Mouse (Mus musculus) layer of hippocampus, adult 2 months (tissue): ENCODE results near the gene Snx3. TPM values are rescaled to one million over a fixed set of nuclear protein-coding genes. Genes with fewer than 3 reads are reported as not detected.

Source experiments
- DNase-seq, 2 experiments: peaks; one replicate each; pipeline ENCODE4 v3.0.0; 2022; ENCODE audit warnings: low spot score in 2 of 2
- H3K27ac ChIP-seq: fragments of 200-600 bp; 2 replicates; pipeline ENCODE4 v1.8.1; 2022
- H3K4me3 ChIP-seq: fragments of 200-600 bp; 2 replicates; pipeline ENCODE4 v1.8.1; 2022; ENCODE audit warnings: mild to moderate bottlenecking
- CTCF ChIP-seq: fragments of 200-600 bp; conservative IDR thresholded peaks from 2 replicates; pipeline ENCODE4 v1.8.1; 2022; ENCODE audit warnings: antibody characterized with exemption, mild to moderate bottlenecking, moderate library complexity
- long read RNA-seq, 2 experiments: library from polyadenylated mRNA; stranded (forward); transcript quantifications; one replicate each; pipeline ENCODE4 v2.0.0; 2021; ENCODE audit warnings: borderline mapping rate in 2 of 2
- total RNA-seq, 2 experiments: library from RNA; stranded (reverse); gene quantifications; 2 replicates each; pipeline ENCODE4 v1.2.3; 2021

The Snx3 gene
- 100 to 1,000 TPM; 188 to 197 TPM for total RNA-seq
- long read RNA-seq, experiment 1, transcript Snx3-201 (4 exons, 1,401 nt): major isoform, 164 of 168 reads
- long read RNA-seq, experiment 1, partial matches to known transcripts: 0 of 168 reads
- long read RNA-seq, experiment 1, other reads (novel, unspliced or antisense): 4 of 168 reads
- long read RNA-seq, experiment 2, transcript Snx3-201 (4 exons, 1,401 nt): major isoform, 231 of 235 reads
- long read RNA-seq, experiment 2, partial matches to known transcripts: 0 of 235 reads
- long read RNA-seq, experiment 2, other reads (novel, unspliced or antisense): 4 of 235 reads

DNA sequence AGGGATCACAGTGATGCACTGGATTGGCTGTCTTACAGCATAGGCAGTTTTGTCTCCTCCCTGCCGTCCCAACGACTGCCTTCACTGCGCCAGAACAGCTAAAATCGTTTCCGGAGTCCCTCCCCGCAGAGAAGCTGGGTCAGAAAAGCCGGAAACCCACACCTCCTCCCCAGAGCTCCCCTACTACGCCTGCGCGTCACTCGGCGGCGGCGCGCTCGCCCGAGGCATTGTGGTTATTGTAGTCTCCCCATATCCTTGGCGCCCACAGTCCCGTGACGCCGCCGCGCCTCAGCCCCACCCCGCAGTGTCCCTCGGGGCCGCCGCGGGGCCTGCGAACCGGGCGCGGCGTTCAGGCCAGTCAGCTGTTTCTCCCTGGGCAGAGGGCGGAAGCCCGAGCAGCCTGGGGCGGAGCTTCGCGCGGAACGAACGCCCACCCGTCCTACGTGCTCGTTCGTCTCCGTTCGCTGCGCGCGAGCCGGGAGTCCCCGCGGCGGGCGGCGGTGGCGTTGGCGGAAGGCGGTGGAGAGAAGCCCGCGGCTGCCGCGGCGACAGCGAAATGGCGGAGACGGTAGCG lies at the start of gene Snx3:
Gene Snx3, plus strand, starts transcription at position 256 of the 574 bp plus-strand sequence.
- H3K27ac ChIP-seq: peak within 1 kb of the TSS; percentile 100
- H3K4me3 ChIP-seq: peak within 1 kb of the TSS; percentile 100
- peak; percentile 96 to 97 for DNase-seq
- TF ChIP-seq CTCF: peak; percentile 8

DNA sequence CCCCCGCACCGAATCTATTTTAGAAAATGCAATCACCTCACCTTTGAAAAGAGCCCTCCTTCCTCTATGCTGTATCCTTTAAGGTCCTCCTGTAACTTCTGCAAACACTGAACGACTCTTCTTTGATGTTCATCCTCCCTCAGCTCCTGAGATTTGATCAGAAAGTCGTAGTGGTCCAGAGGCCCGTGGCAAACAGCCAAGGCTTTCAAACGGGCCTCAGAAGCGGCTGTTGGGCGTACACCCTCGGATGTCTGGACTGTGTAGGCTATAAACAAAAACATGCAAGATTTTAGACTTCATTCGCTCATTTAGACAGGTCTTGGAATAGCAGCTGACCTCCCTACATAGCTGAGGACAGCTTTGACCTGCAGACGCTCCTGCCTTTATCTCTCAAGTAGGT lies 47.6 kb upstream of the Snx3 start:
- no peak overlapping the region for H3K27ac ChIP-seq
- DNase-seq: no peak
- TF ChIP-seq CTCF: no peak
- H3K4me3 ChIP-seq: no peak overlapping the region

DNA sequence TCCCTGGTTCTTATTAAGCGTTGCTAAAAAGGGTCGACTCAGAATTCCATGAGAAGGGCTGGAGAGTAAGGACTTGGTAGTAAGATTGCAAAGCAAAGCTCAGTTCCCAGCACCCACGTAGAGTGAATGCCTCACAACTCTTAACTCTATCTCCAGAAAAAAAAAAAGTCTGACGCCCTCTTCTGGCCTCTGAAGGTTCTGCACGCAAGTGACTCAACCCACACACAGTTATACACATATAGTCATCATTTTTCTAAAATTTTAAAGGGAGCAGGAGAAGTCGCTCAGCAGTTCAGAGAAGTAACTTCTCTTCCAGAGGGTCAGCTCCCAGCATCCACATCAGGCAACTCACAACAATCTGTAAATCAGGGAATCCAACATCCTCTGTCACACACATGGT lies 47.1 kb upstream of the Snx3 start:
- Histone ChIP-seq H3K4me3 (no peak overlapping the region), H3K27ac (no peak overlapping the region)
- DNase-seq: no peak
- TF ChIP-seq CTCF: peak; percentile 53

DNA sequence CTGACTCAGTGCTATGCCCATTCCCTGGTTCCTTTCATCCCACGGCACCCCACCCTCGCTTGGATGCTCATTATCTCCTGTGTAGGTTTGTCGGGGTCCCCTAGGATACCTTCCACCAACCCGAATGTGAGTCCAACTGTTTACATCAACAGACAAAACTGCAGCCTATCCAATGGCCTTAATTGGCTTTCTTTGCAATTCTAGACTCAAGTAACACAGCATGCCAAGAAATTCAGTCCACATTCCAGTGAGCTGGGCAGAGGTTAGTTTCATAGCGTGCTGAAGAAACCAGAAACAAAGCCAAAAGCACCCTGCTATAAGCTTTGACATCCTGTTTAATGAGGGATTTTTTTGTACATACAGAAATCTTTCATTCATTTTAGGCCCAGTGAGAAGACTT lies 45.8 kb upstream of the Snx3 start:
- no peak for DNase-seq
- no peak for TF ChIP-seq CTCF
- Histone ChIP-seq H3K27ac (no peak overlapping the region), H3K4me3 (no peak overlapping the region)

DNA sequence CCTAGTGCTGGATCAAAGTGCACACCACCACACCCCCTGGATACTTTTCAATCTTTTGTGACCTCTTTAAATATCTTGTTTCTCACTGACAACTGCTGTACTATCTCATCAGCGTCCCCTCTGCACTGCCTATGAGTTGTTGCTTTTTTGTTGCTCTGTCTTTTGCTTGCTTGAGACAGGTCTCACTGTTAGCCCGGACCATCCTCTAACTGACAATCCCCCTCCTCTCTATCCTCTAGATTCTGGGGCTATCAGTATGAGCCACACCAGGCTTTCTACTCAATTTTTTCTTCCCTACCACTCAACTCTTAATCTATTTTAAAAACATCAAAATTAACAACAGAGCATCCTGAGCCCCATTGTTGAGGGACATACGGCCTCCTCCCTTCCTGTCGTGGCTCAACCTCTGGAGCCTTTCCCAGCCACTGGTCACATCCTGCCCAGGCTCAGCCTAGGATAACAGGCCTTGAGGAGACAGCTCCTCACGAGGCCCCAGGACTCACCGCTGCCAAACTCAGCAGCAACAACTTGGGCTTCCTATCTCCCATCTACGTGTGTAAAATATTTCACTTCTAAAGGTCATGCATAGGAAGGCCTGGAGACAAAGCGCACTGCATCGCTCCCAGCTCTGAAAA lies 44.2 kb upstream of the Snx3 start:
- H3K4me3 ChIP-seq: no peak overlapping the region
- TF ChIP-seq CTCF: no peak
- H3K27ac ChIP-seq: peak overlapping the region; percentile 71; the same call in 1 of the 2 replicates
- no peak for DNase-seq

DNA sequence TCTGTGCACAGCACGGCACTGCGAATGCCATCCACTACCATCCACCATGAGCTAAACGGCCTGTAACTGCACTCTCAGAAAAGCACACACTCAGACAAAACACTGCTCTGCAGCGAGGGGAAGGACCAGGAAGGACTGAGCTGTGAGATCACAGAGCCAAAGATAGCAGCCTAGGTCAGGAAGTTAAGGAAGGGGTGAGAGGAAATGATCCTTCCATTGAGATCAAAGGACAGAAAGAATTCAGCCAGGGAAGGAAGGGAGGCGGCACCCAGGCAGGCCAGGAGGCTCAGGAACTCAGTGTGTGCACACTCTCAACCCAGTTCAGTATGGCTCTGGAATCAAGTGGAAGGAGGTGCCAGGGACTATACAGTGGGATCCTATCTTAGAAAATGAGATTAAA lies 37.6 kb upstream of the Snx3 start:
- Histone ChIP-seq H3K4me3 (no peak overlapping the region), H3K27ac (0 out of 2 replicates have a peak overlapping the region, but pooled peaks have one; percentile 10)
- no peak for TF ChIP-seq CTCF
- DNase-seq: no peak

DNA sequence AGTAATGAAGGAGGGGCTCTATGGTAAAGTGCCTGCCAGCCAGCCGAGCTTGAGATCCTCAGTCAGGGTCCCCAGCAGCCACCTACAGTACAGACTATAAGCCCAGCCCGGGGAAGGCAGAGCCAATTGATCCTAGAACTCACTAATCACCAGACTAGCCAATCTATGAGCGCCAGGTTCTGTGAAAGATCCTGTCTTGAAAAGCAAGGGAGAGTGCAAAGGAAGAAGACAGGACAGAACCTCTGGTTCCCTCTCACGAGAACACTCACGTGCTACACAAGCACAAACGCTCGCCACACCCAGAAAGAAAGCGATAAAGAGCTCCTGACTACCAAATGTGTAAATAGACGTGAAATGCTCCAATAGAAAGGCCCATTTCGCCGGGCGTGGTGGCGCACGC lies 37.0 kb upstream of the Snx3 start:
- no peak for TF ChIP-seq CTCF
- no peak overlapping the region for H3K27ac ChIP-seq

DNA sequence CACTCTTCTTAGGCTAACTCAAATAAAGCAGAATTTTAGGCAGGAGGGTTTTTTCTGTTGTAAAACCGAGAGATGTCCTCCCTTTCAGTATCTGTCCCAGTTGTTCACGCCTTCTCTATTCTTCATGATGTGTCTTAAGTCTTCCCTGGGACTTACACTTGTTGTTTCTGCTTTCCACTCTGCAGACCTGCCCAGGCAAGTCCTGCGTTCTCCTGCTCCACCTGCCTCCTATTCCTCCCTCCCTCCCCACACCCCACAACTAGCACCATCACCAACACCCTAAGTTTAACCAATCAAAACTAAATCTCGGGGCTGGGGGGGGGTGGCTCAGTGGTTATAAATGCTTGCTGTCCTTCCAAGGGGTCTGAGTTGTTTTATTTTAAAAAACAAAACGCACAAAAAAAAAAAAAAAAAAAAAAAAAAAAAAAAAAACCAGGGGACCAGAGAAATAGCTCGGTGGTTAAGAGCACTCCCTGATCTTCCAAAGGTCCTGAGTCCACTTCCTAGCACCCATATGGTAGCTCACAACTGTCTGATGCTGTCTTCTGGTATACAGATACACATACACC lies 26.8 kb upstream of the Snx3 start:
- Histone ChIP-seq H3K4me3 (no peak overlapping the region), H3K27ac (no peak overlapping the region)
- no peak for TF ChIP-seq CTCF
- no peak for DNase-seq

More for the DNA sequence above, 37.0 kb upstream of the Snx3 start:
- no peak for DNase-seq
- no peak overlapping the region for H3K4me3 ChIP-seq

DNA sequence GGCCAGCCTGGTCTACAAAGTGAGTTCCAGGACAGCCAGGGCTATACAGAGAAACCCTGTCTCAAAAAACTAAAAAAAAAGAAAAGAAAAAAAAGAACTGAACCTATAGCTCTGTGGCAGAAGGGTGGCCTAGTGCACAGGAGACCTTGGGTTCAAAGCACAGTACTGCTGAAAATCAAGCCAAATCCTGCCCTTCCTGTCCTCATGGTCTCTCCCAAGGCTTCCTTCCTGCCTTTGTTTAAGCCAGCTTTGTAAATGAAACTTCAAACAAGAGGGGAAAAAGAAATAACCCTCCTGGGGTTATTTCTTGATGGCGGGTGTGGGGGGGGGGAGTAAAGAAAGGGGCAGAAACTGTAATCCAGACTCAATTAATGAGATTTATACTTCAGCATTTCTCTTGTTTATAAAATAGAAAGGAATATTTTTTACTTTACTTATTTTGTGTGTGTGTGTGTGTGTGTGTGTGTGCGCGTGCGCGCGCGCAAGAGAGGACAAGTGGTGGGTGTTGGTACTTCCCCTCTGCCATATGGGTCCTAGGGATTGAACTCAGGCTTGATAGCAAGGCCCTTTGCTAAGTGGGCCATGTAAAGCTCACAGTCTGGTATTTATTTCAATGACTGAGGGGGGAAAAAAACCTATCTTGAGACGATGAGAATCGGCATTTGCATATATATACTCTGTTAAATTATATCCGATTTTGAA lies 24.9 kb upstream of the Snx3 start:
- no peak overlapping the region for H3K4me3 ChIP-seq
- peak overlapping the region; percentile 97 for H3K27ac ChIP-seq
- DNase-seq: no peak
- no peak; the same call in 1 of the 2 replicates for TF ChIP-seq CTCF

DNA sequence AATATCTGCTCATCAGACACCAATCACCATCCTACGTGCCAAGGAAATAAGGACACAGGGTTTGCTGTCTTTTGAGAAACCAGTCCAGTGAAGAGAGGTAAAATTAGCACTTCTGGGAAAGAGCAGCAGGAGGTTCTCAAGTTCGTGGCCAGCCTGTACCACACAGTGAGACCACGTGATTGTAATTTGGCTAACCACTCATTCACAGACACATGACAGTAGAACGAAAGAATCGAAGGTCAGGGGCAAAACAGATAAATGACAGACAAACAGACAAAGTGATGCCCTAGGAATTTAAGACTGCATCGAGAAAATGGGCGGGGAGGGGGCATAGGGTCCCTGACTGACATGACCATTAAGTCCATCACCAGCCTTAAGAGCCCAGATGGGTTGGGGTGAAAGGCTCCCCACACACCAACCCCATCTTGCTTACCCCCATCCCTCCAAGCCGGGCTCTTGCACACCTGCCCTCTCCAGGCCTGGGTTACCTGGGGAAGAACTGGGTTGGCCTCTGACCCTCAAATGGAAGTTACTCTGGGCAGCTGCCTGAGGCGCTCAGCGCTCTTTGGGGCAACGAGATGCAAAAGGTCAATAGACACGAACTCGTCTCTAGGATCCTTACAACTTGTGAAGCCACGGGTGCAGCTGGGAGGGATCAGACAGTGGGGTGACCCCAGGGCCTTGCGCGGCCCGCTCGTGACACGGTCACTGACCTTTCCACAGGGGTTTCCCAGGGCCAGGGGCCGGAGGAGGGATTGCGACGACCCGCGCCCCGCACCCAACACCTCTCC lies 24.1 kb upstream of the Snx3 start:
- DNase-seq: peak in 1 of 2 experiments; percentile 8
- Histone ChIP-seq H3K27ac (peak overlapping the region; percentile 97), H3K4me3 (peak overlapping the region; percentile 98)
- TF ChIP-seq CTCF: no peak

DNA sequence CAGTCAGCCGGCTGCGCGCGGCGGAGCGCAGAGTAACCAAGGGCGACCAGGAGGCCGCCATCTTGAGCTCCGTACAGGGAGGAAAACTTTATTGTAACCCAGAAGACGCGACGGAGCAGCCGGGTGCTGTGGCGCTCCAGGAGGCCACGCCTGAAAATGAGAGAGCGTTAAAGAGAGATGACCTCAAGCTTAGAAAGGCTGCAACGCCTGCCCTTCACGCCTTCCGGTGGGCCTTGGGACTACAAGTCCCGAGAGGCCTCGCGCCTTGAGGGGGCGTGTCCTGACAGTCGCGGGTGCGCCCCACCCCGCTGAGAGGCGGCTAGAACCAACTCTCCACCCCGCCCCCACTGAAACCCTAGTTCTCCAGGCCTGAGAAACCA lies 23.5 kb upstream of the Snx3 start, which contains the start of gene Afg1l:
Gene Afg1l, minus strand, starts transcription at position 225 of the 380 bp plus-strand sequence.
- peak; percentile 93 to 94 for DNase-seq
- TF ChIP-seq CTCF: peak; percentile 77
- peak within 1 kb of the TSS; percentile 97 for H3K27ac ChIP-seq
- peak within 1 kb of the TSS; percentile 98 for H3K4me3 ChIP-seq

DNA sequence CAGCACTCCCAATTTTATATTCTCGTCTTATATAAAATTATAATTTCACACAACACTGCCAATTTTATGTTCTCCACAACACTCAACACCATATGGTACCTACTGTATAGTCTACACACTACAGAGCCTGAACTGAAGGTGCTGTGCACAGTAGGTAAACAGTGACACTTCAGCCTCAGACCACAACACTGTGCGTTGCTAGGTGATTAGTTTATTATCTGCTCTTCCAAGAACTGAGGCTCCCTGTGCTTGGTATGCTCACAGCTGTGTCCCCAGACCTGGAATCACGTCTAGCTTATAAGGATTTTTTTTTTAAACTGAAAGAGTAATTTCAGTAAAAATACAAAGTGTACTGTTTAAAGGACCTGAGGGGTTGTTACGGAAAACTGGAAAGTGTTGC lies 21.1 kb upstream of the Snx3 start:
- DNase-seq: no peak
- no peak for TF ChIP-seq CTCF

More for the DNA sequence above, 21.1 kb upstream of the Snx3 start:
- Histone ChIP-seq H3K4me3 (no peak overlapping the region), H3K27ac (no peak overlapping the region)
